ENCODE assay signal across 19 mouse cellular contexts in the genomic region with DNA sequence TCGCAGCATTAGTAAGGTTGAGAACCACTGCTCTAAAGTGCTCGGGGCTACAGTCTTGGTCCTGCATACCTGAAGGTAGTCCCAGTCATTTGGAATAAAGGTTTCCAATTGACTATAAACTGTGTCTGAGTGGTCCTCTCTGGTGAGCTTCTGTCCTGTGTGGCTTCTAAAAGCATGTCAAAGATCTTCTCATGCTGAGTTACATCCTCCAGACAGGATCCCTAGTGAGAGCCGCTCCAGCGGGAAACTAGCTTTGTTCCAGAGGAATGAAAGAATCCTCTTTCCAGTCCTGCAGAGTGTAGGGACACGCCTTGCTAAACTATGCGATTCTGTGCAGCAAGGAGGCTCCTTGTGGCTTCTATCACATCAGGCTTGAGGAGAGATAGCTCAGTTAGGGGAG. TPM values are rescaled to one million over a fixed set of nuclear protein-coding genes. Genes with fewer than 3 reads are reported as not detected.
DNase-seq lines count a peak whose midpoint lies in the region; ATAC-seq and TF ChIP-seq lines count a peak whose summit lies in the region.
"Had no signal": no experiment of that assay in that cellular context is flagged by ENCODE, and none has a peak within 500 bp of the region (broad histone marks: within the 10 kb centered on the region; RNA-seq: fewer than 3 reads in every experiment).

No protein-coding gene starts in this region.

- peaks cover 16% of the 10 kb centered on the region for H3K4me1 ChIP-seq in hindbrain, postnatal 0 days (ENCODE audit: insufficient read depth, low read length)
- H3K4me1 ChIP-seq in hindbrain, embryonic 12.5 days: peaks cover 22% of the 10 kb centered on the region
- H3K4me1 ChIP-seq in midbrain, embryonic 16.5 days (ENCODE audit: control insufficient read depth, insufficient read depth, low read length): peaks cover 27% of the 10 kb centered on the region
- H3K4me1 ChIP-seq in midbrain, embryonic 11.5 days (ENCODE audit: control insufficient read depth, insufficient read depth, low read length): peaks cover 21% of the 10 kb centered on the region
- peaks cover 33% of the 10 kb centered on the region for H3K4me1 ChIP-seq in limb, embryonic 15.5 days

- H3K9ac ChIP-seq in hindbrain, postnatal 0 days (replicated peaks; ENCODE audit: low read length): no peak overlapping the region
- H3K9ac ChIP-seq in hindbrain, embryonic 12.5 days: no peak overlapping the region
- no peak overlapping the region for H3K9ac ChIP-seq in midbrain, embryonic 16.5 days (ENCODE audit: low read depth, low read length)
- H3K9ac ChIP-seq in midbrain, embryonic 11.5 days (ENCODE audit: low read length): no peak overlapping the region
- no peak overlapping the region for H3K9ac ChIP-seq in limb, embryonic 15.5 days
- H3K9ac ChIP-seq: embryonic facial prominence, embryonic 12.5 days; forebrain, embryonic 12.5 days; heart, embryonic 13.5 days had no signal

- H3K36me3 ChIP-seq in hindbrain, postnatal 0 days (ENCODE audit: insufficient read depth, low read length): no peaks in the 10 kb centered on the region
- H3K36me3 ChIP-seq in hindbrain, embryonic 12.5 days: no peaks in the 10 kb centered on the region
- no peaks in the 10 kb centered on the region for H3K36me3 ChIP-seq in midbrain, embryonic 16.5 days (ENCODE audit: control insufficient read depth, insufficient read depth, low read length)
- H3K36me3 ChIP-seq in midbrain, embryonic 11.5 days (ENCODE audit: control insufficient read depth, insufficient read depth, low read length): no peaks in the 10 kb centered on the region
- H3K36me3 ChIP-seq in limb, embryonic 15.5 days: no peaks in the 10 kb centered on the region
- H3K36me3 ChIP-seq: embryonic facial prominence, embryonic 12.5 days; forebrain, embryonic 12.5 days; heart, embryonic 13.5 days had no signal

- WGBS in hindbrain, postnatal 0 days: 37% methylated on average over 6 of the region's 6 CpGs
- WGBS in hindbrain, embryonic 12.5 days: 49% methylated on average over 6 of the region's 6 CpGs
- 35% methylated on average over 6 of the region's 6 CpGs for WGBS in midbrain, embryonic 16.5 days
- 49% methylated on average over 6 of the region's 6 CpGs for WGBS in midbrain, embryonic 11.5 days
- WGBS in limb, embryonic 15.5 days: 55% methylated on average over 6 of the region's 6 CpGs

- TF ChIP-seq CTCF in hindbrain, postnatal 0 days (IDR thresholded peaks at IDR 0.05; ENCODE audit: low read depth): no peak
- no peak for TF ChIP-seq CTCF in left cerebral cortex, adult 2 months (IDR thresholded peaks at IDR 0.05)

- intact Hi-C loops in left cerebral cortex, adult 2 months (cut with DNase I): no loop called here

- H3K4me2 ChIP-seq in hindbrain, postnatal 0 days (ENCODE audit: low read depth, low read length): no peak overlapping the region
- H3K4me2 ChIP-seq in hindbrain, embryonic 12.5 days (replicated peaks): no peak overlapping the region
- no peak overlapping the region for H3K4me2 ChIP-seq in midbrain, embryonic 16.5 days (ENCODE audit: low read length)
- no peak overlapping the region for H3K4me2 ChIP-seq in midbrain, embryonic 11.5 days
- H3K4me2 ChIP-seq in limb, embryonic 15.5 days: no peak overlapping the region
- H3K4me2 ChIP-seq: embryonic facial prominence, embryonic 12.5 days; heart, embryonic 13.5 days had no signal

- no peak for ATAC-seq in hindbrain, postnatal 0 days
- ATAC-seq in hindbrain, embryonic 12.5 days (ENCODE audit: low FRiP score): no peak
- no peak for ATAC-seq in midbrain, embryonic 16.5 days
- no peak for ATAC-seq in midbrain, embryonic 11.5 days (ENCODE audit: low FRiP score)
- ATAC-seq in limb, embryonic 15.5 days (ENCODE audit: insufficient number of reproducible peaks, low FRiP score, low TSS enrichment, low read depth): no peak
- no peak for ATAC-seq in erythroblast, adult 5-6 weeks (replicated peaks; ENCODE audit: low FRiP score, poor library complexity, severe bottlenecking)
- ATAC-seq: hindbrain, embryonic 16.5 days had no signal

- peaks cover 12% of the 10 kb centered on the region; the same call in 1 of the 2 replicates for H3K27me3 ChIP-seq in hindbrain, postnatal 0 days (ENCODE audit: insufficient read depth, low read length)
- H3K27me3 ChIP-seq in hindbrain, embryonic 12.5 days: no peaks in the 10 kb centered on the region
- H3K27me3 ChIP-seq in midbrain, embryonic 16.5 days (ENCODE audit: control insufficient read depth, insufficient read depth, low read depth, low read length): peaks cover 4% of the 10 kb centered on the region; the same call in 1 of the 2 replicates
- H3K27me3 ChIP-seq in midbrain, embryonic 11.5 days (ENCODE audit: control insufficient read depth, insufficient read depth, low read length): peaks cover 10% of the 10 kb centered on the region
- no peaks in the 10 kb centered on the region for H3K27me3 ChIP-seq in limb, embryonic 15.5 days
- H3K27me3 ChIP-seq: embryonic facial prominence, embryonic 12.5 days had no signal

- no peak for DNase-seq in hindbrain, postnatal 0 days (ENCODE audit: low spot score)
- DNase-seq in midbrain, embryonic 11.5 days (ENCODE audit: low spot score, missing footprints): no peak
- peak; percentile 68 for DNase-seq in ZHBTc4 (ENCODE audit: low read depth, low spot score)
- DNase-seq in left cerebral cortex, adult 2 months (ENCODE audit: extremely low spot score in 1 of 2, low spot score in 2 of 2): no peak
- DNase-seq: adrenal gland, postnatal 10 days; cerebellum, adult 11-12 months; cerebellum, adult 9-10 months; cerebellum, postnatal 25 days; gastrocnemius, adult 2 months; gastrocnemius, postnatal 25 days; heart, postnatal 36 days had no signal

- 0 out of 2 replicates have a peak overlapping the region, but pooled peaks have one; percentile 41 for H3K27ac ChIP-seq in hindbrain, postnatal 0 days
- H3K27ac ChIP-seq in hindbrain, embryonic 12.5 days: no peak overlapping the region
- peak overlapping the region; percentile 68 for H3K27ac ChIP-seq in midbrain, embryonic 16.5 days (ENCODE audit: low read length)
- no peak overlapping the region for H3K27ac ChIP-seq in midbrain, embryonic 11.5 days (ENCODE audit: low read depth, low read length)
- peak overlapping the region; percentile 60; the same call in 1 of the 2 replicates for H3K27ac ChIP-seq in limb, embryonic 15.5 days
- H3K27ac ChIP-seq in left cerebral cortex, adult 2 months: no peak overlapping the region
- H3K27ac ChIP-seq: embryonic facial prominence, embryonic 12.5 days; forebrain, embryonic 12.5 days; gastrocnemius, adult 2 months; heart, embryonic 13.5 days had no signal

- no peaks in the 10 kb centered on the region for H3K9me3 ChIP-seq in hindbrain, postnatal 0 days (ENCODE audit: low read length)
- H3K9me3 ChIP-seq in hindbrain, embryonic 12.5 days (replicated peaks): no peaks in the 10 kb centered on the region
- no peaks in the 10 kb centered on the region for H3K9me3 ChIP-seq in midbrain, embryonic 16.5 days (replicated peaks; ENCODE audit: control insufficient read depth, low read length, poor library complexity, severe bottlenecking)
- H3K9me3 ChIP-seq in midbrain, embryonic 11.5 days (ENCODE audit: control insufficient read depth, low read length): no peaks in the 10 kb centered on the region
- H3K9me3 ChIP-seq in limb, embryonic 15.5 days: no peaks in the 10 kb centered on the region
- H3K9me3 ChIP-seq: embryonic facial prominence, embryonic 12.5 days; forebrain, embryonic 12.5 days; heart, embryonic 13.5 days had no signal

- no peak overlapping the region for H3K4me3 ChIP-seq in hindbrain, postnatal 0 days (ENCODE audit: low read length)
- H3K4me3 ChIP-seq in hindbrain, embryonic 12.5 days: no peak overlapping the region
- H3K4me3 ChIP-seq in midbrain, embryonic 16.5 days (ENCODE audit: low read depth, low read length): no peak overlapping the region
- no peak overlapping the region for H3K4me3 ChIP-seq in midbrain, embryonic 11.5 days (ENCODE audit: low read depth, low read length)
- H3K4me3 ChIP-seq in limb, embryonic 15.5 days: no peak overlapping the region
- H3K4me3 ChIP-seq in left cerebral cortex, adult 2 months: no peak overlapping the region
- H3K4me3 ChIP-seq: embryonic facial prominence, embryonic 12.5 days; forebrain, embryonic 12.5 days; gastrocnemius, adult 2 months; heart, embryonic 13.5 days had no signal

RNA-seq across cellular contexts. Expression of a gene that starts 45.9 kb away (rescaled TPM):
- 20.3 and 23.2 TPM in 2 replicates for total RNA-seq in hindbrain, postnatal 0 days (2014; rRNA removed)
- 10.5 and 10.9 TPM in 2 replicates for polyA plus RNA-seq in hindbrain, postnatal 0 days (2015; fragmentation: Nextera tagmentation; extraction: Ambion mirVana)
- polyA plus RNA-seq in hindbrain, embryonic 12.5 days (2016; fragmentation: Nextera tagmentation; extraction: Ambion mirVana): 31.1 and 31.4 TPM in 2 replicates
- 14.7 and 14.8 TPM in 2 replicates for polyA plus RNA-seq in midbrain, embryonic 16.5 days (2015; fragmentation: Nextera tagmentation; extraction: Ambion mirVana)
- polyA plus RNA-seq in midbrain, embryonic 11.5 days (2014; fragmentation: Nextera tagmentation; extraction: Ambion mirVana): 12.1 and 13.9 TPM in 2 replicates
- polyA plus RNA-seq in limb, embryonic 15.5 days (2015; fragmentation: Nextera tagmentation; extraction: Ambion mirVana): 30.5 and 36.5 TPM in 2 replicates
- 39.4 and 43.5 TPM in 2 replicates for total RNA-seq in erythroblast, adult 5-6 weeks (2015; ENCODE audit: low replicate concordance)
- total RNA-seq in erythroblast, adult 5-6 weeks (2017; ENCODE audit: low replicate concordance): 102 and 103 TPM in 2 replicates
- total RNA-seq in left cerebral cortex, adult 2 months (2021): 1 to 10 TPM; 5.9 to 7.4 TPM

Comparison
In these comparisons a context has a peak if more than half of its experiments do, and no peak if none do; other contexts are left out.
1. H3K27ac ChIP-seq: peak in hindbrain, postnatal 0 days (single experiment), midbrain, embryonic 16.5 days (single experiment) and limb, embryonic 15.5 days (single experiment); none in hindbrain, embryonic 12.5 days (single experiment), midbrain, embryonic 11.5 days (single experiment) and left cerebral cortex, adult 2 months (single experiment).